Mouse (Mus musculus) embryonic facial prominence, embryonic 15.5 days (tissue): ENCODE data around the gene Hbs1l. TPM values are rescaled to one million over a fixed set of nuclear protein-coding genes. Genes with fewer than 3 reads are reported as not detected.

Experiments
- ATAC-seq: fragments of 200-750 bp; cut with Nextera tagmentation; 2 replicates; pipeline ENCODE4 v1.8.0; 2017; ENCODE audit warnings: low read depth, moderate TSS enrichment; ENCODE audit not compliant: insufficient number of reproducible peaks, low FRiP score, low TSS enrichment
- H3K27ac ChIP-seq: fragments of 300-500 bp; sonication (generic); replicated peaks from 2 replicates; pipeline ENCODE4 v1.5.1; 2015; ENCODE audit warnings: mild to moderate bottlenecking, inconsistent platforms
- H3K27me3 ChIP-seq: fragments of 300-500 bp; sonication (generic); 2 replicates; pipeline ENCODE4 v1.6.1; 2015; ENCODE audit warnings: inconsistent platforms
- H3K36me3 ChIP-seq: fragments of 300-500 bp; sonication (generic); 2 replicates; pipeline ENCODE4 v1.6.1; 2015; ENCODE audit warnings: mild to moderate bottlenecking, inconsistent platforms
- H3K4me1 ChIP-seq: fragments of 300-500 bp; sonication (generic); 2 replicates; pipeline ENCODE4 v1.6.1; 2015; ENCODE audit warnings: inconsistent platforms
- H3K4me2 ChIP-seq: fragments of 300-500 bp; sonication (generic); replicated peaks from 2 replicates; pipeline ENCODE4 v1.6.1; 2015; ENCODE audit warnings: mild to moderate bottlenecking, inconsistent platforms
- H3K4me3 ChIP-seq: fragments of 300-500 bp; sonication (generic); replicated peaks from 2 replicates; pipeline ENCODE4 v1.5.1; 2015; ENCODE audit warnings: mild to moderate bottlenecking, inconsistent platforms
- H3K9ac ChIP-seq: fragments of 300-500 bp; sonication (generic); 2 replicates; pipeline ENCODE4 v1.6.1; 2015; ENCODE audit warnings: inconsistent platforms
- H3K9me3 ChIP-seq: fragments of 300-500 bp; sonication (generic); replicated peaks from 2 replicates; pipeline ENCODE4 v1.6.1; 2016; ENCODE audit warnings: inconsistent platforms
- WGBS: fragments of 180-500 bp; shearing (Covaris S2); methylation state at CpG from one replicate; pipeline ENCODE4 v1.1.7; 2015; 5-methylcytosine and 5-hydroxymethylcytosine counted together
- polyA plus RNA-seq: library from polyadenylated mRNA; unstranded; fragments of >200 nt; fragmentation: Nextera tagmentation; extraction: Ambion mirVana; gene quantifications from 2 replicates; pipeline ENCODE4 v1.2.1, GENCODE M21; 2015

The Hbs1l gene
- polyA plus RNA-seq, 1 experiment from 2014 or later = 77.7 TPM

DNA sequence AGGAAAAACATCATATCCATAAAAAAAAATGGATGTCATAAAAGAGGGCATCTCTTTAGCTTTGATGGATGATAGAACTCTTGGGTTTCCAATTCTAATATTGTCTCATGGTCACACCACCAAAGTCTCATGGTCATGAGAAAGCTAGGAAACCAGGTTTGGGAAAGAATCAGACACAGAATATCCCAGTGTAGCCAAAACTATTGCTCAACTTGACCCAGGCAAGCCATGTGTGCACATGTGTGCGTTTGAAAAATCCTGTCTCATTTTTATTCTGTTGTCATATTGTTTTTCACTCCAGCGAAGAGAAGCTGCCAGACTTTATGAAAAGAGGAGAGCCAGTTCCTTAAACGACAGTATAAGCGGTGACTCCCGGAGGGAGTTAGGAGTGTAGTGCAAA, 114.9 kb downstream of the Hbs1l start:
- Histone ChIP-seq H3K36me3 (no peaks in the 10 kb centered on the region), H3K27me3 (no peaks in the 10 kb centered on the region), H3K9me3 (no peaks in the 10 kb centered on the region), H3K4me3 (no peak overlapping the region), H3K4me1 (no peaks in the 10 kb centered on the region), H3K4me2 (no peak overlapping the region), H3K9ac (no peak overlapping the region), H3K27ac (no peak overlapping the region)
- 63% methylated on average over 5 of the region's 5 CpGs for WGBS
- ATAC-seq = no peak

DNA sequence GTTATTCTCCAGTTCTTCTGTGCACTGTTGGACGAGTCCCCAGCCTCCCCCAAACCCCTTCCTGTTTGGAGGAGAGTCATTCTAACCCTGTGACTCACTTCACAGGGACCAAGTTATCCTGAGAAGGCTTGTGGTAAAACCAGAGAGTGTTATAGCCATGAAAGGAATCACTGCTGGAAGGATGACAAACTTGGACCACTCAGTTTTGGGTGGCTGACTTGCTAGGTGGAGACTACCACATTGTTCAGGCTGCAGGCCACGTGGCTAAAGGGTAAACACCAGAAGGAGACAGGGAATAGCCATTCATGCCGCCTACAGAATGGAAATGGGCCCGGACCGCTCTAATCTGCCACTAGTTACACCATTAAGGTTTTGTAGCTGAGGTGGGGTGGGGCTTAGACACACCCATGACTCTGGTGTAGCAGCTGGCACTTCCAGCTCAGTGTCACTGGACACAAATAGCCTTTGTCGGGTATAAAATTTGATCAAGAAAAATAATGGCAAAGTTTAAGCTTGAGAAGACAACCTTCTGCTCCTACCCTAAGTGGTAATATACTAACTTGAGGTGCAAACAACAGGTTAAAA, 115.9 kb downstream of the Hbs1l start:
- Histone ChIP-seq H3K4me1 (no peaks in the 10 kb centered on the region), H3K4me3 (no peak overlapping the region), H3K27me3 (no peaks in the 10 kb centered on the region), H3K36me3 (no peaks in the 10 kb centered on the region), H3K9ac (no peak overlapping the region), H3K4me2 (no peak overlapping the region), H3K27ac (no peak overlapping the region), H3K9me3 (no peaks in the 10 kb centered on the region)
- no peak for ATAC-seq
- WGBS = 66% methylated on average over 6 of the region's 6 CpGs

DNA sequence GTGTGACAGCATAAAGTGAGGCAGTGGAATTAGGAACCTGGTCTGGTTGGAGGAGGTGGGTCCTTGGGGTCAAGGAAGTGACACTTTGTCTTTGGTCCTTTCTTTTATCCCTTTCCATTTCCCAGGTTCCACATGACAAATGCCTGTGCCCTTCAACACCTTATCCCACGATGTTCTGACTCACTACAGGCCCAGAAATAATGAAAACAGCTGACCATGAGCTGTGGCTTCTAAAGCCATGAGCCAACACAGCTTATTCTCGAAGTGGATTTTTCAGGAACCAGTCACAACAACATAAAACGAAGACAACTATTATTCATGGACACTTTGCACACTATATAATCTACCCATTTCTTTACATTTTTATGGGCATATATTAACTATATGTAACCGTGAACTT, 119.3 kb downstream of the Hbs1l start:
- ATAC-seq = no peak
- Histone ChIP-seq H3K36me3 (no peaks in the 10 kb centered on the region), H3K4me1 (no peaks in the 10 kb centered on the region), H3K9me3 (no peaks in the 10 kb centered on the region), H3K9ac (no peak overlapping the region), H3K27me3 (no peaks in the 10 kb centered on the region), H3K27ac (no peak overlapping the region), H3K4me2 (no peak overlapping the region), H3K4me3 (no peak overlapping the region)
- WGBS = 81% methylated on average over 4 of the region's 4 CpGs

DNA sequence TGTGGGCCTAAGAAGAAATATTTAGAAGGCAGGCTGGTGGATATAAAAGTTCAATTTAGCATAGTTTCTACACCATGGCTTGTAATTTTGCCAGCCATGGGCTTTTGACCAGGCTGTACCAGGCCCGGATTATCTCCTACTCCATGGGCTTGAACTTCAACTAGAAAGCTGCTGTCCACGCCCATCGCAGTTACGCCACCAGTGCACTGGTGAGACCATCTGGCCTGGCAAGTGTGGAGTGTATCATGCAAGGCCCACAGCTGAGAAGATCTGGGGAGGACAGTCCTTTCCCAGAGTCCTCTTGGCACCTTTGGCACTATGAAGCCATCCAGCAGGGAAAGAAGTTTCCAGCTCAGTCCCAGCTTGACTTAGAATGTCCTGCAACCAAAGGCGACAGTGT, 120.4 kb downstream of the Hbs1l start:
- Histone ChIP-seq H3K4me1 (no peaks in the 10 kb centered on the region), H3K27ac (no peak overlapping the region), H3K9ac (no peak overlapping the region), H3K27me3 (no peaks in the 10 kb centered on the region), H3K36me3 (no peaks in the 10 kb centered on the region), H3K4me3 (no peak overlapping the region), H3K9me3 (no peaks in the 10 kb centered on the region), H3K4me2 (no peak overlapping the region)
- ATAC-seq = no peak
- 91% methylated on average over 5 of the region's 5 CpGs for WGBS

Other genes starting within 250 kb of the Hbs1l start
- gene Myb, start 135.0 kb upstream of the Hbs1l start, polyA plus RNA-seq = 7.4 and 11.3 TPM in 2 replicates
- gene Aldh8a1, start 81.3 kb downstream of the Hbs1l start, polyA plus RNA-seq = not detected in 2 replicates